Mouse (Mus musculus) WW6 (cell line): Measurements from ENCODE around the gene Tbc1d2.
"Not testable (repeated sequence)": the region's sequence is repeated elsewhere in the genome, so short reads cannot be mapped to it uniquely, and the experiment has no call there.

Source experiments
- DNase-seq: peaks from one replicate; pipeline ENCODE4 v3.0.0-alpha.2; 2013; ENCODE audit warnings: low read depth, low spot score

Gene Tbc1d2

DNA sequence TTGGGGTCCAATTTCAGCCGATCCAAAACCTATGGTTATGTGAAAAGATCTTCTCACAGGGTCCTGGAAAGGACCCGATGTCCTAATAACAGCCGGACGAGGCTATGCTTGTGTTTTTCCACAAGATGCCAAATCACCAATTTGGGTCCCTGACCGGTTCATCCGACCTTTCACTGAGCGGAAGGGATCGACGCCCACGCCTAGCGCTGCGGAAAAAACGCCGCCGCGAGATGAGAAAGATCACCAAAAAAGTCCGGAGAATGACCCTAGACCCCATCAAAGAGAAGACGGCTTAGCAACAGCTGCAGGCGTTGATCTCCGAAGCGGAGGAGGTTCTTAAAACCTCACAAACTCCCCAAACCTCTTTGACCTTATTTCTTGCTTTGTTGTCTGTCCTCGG is 68.4 kb downstream of the Tbc1d2 start:
- DNase-seq: not testable (repeated sequence)

DNA sequence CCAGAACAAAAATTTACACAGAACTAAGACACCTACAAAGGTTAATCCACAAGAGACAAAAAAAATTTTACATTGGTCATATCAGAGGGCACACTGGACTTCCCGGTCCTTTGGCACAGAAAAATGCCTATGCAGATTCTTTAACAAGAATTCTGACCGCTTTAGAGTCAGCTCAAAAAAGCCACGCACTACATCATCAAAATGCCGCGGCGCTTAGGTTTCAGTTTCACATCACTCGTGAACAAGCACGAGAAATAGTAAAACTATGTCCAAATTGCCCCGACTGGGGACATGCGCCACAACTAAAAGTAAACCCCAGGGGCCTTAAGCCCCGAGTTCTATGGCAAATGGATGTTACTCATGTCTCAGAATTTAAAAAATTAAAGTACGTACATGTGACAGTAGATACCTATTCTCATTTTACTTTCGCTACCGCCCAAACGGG is 69.2 kb downstream of the Tbc1d2 start:
- DNase-seq: not testable (repeated sequence)

GRCm38 (mm10) chr4:46578796-46579346 is 71.1 kb downstream of the Tbc1d2 start:
- DNase-seq: not testable (repeated sequence)

GRCm38 (mm10) chr4:46578228-46578627 is 71.8 kb downstream of the Tbc1d2 start:
- no peak for DNase-seq

- not testable (repeated sequence) for DNase-seq
Observed at GRCm38 (mm10) chr4:46575509-46576284, 74.3 kb downstream of the Tbc1d2 start.

DNA sequence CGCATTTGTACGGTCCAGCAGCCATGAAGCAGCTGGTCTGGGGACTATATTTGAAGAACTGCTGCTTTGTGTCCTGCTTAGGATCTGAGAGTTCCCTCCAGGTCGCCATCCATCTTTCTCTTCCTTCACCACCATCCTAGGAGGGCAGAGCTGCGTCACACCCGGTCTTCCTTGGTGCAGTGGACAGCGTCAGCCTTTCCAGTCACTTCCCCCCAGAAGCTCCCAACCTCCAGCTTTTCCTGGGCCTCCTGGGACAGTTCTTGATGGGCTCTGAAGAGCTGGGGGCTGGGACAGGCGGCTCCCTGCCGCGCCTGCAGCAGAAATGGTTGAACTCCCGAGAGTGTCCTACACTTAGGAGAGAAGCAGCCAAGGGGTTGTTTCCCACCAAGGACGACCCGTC is 75.2 kb downstream of the Tbc1d2 start:
- no peak for DNase-seq

DNA sequence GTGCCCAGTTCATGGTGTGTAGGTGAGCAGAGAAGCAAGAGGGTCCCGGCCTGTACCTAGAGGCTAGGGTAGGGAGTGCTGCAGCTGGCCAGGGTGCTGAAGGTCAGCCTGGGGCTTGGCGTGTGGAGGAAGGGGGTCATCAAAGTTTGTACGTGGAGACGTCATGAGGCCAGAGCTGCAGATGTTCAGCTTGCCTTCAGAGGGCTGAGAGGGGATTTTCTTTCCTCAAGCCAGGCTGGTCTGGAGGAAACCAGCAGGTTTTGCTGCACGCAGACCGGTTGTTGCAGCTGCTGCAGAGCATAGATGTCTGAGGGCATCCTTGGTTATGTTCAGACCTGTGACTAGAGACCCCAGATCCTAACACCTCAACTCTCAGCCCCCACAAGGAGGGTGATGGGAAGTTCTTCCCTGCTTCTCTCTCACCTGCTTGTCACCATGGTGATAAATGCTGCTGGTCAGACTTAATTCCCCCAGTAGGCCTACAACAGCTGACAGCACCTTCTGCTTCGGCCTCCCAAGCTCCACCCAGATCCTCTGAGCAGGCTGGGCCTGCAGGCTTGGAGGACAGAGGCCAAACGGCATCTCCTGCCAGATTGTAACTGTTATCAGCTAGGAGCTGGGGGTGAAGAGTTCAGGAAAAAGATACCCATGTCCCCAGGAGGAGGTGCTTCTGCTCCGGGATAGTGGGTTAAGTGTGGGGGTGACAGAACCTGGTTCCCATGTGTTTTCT is 75.8 kb downstream of the Tbc1d2 start:
- no peak for DNase-seq

DNA sequence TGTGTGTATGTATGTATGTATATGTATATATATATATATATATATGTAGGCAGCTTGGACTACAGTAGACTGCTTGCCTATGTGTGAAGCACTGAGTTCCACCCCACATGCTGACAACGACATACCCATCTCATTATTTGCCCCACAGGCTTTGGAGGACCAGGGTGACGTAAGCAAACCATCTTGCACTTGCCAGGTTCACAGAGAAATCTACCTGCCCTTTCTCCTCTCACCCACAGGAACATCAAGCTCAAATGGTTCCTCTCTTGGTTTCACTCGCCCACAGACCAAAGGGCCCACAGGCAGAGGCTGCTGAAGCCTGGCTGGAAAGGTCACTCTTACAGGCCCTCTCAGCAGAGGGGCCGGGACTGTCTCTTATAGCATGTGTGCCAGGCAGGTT is 77.4 kb downstream of the Tbc1d2 start:
- DNase-seq: no peak

DNA sequence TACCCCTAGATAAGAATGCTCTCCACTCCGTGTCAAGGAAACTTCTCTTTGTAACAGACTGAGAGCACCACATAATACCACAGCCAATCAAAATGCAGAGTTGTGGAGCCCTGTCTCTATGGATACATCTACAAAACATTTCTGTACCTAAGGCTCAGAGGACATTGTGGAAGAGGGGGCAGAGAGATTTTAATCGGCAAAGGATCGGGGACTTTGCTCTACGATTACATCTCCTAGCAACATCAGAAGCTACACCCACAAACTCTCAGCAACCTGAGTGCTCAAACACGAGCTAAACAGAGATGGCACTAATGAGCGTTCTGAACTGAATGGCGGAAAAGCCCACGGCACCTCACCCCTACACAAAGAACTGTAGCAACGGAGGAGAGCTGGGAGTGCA is 78.3 kb downstream of the Tbc1d2 start:
- DNase-seq: no peak

GRCm38 (mm10) chr4:46569671-46570070 is 80.3 kb downstream of the Tbc1d2 start:
- DNase-seq: no peak

DNA sequence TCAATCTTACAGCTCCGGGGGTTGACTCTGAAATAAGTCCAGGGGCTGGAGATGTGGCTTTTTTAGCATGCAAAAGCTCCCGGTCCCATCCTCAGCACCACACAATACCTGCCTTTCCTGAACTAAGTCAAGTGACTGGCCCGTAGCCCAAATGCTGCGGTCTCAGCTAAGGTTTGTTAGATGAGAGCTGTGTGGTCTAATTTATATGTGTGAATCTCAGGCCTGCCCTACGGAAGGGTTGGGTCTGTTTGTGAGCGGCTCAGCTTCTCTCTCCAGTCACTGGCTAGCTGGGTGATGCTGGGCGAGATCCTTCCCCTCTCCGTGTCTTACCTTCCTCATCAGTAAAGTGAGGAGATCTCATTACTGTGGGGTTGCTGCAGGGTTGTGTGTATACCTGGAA is 81.8 kb downstream of the Tbc1d2 start:
- DNase-seq: no peak

- DNase-seq: no peak
Observed at GRCm38 (mm10) chr4:46566931-46567671, 82.9 kb downstream of the Tbc1d2 start.

DNA sequence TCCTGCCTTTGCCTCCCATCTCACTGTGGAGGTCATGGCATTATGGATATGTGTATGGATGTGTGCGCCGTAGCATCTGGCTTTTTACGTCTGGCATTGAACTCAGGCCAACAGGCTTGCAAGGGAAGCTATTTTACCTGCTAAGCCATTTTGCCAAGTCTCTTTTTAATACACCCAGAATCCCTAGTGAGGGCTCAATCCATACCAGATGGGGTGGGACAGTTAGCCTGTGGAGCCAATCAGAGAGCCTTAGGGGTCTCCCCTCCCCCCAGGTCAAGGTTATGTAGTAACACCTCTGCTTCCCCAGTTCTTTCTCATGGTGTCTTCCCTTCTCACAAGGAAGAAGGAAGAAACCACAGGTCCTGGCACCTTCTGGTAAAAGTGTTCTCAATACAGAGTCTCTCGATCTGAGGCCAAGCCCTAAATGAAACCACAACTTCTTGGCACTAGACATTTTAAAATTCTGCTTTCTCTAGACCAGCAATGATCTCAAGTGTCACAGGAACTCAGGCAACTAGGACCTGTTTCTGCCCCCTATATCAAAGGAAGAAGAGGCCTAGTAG is 84.5 kb downstream of the Tbc1d2 start:
- no peak for DNase-seq

GRCm38 (mm10) chr4:46564247-46564646 is 85.8 kb downstream of the Tbc1d2 start:
- no peak for DNase-seq

DNA sequence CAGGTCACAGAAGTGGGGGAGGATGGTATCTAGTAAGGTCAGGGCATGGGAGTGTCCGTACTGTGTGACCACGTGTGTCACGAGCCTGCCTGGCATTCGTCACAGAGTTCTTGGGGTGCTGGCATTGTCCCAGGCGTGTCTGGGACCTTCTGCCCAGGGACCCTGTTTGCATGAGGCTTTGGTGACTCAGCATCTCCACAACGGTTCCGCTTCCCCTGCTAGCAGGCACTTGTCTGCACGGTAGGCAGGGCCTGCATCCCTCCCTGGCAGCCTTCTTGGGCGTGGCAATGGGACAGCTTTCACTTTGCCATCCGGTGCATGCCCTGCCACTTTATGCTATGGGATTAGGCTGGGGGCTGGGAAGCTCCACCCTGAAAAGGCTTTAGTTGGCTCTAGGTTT is 86.2 kb downstream of the Tbc1d2 start:
- DNase-seq: no peak

- no peak for DNase-seq
Observed at GRCm38 (mm10) chr4:46562841-46563240, 87.2 kb downstream of the Tbc1d2 start.

DNA sequence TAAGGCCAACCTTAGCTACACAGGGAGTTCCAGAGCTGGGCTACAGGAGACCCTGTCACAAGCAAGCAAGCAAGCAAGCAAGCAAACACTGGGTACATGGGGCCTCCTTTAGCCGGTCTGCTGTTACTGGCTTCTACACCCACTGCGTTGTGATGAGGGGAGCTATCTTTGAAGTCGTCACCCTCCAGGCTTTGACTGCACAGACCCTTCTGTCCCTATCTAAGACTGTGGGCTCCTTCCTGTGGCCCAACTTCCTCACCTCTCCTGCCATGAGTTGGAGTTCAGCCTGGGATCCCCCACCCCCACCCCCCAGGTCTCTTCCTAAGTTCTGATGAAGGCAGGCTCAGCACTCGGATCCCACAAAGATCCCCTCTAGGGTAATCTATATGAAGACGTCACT is 88.0 kb downstream of the Tbc1d2 start:
- no peak for DNase-seq

DNA sequence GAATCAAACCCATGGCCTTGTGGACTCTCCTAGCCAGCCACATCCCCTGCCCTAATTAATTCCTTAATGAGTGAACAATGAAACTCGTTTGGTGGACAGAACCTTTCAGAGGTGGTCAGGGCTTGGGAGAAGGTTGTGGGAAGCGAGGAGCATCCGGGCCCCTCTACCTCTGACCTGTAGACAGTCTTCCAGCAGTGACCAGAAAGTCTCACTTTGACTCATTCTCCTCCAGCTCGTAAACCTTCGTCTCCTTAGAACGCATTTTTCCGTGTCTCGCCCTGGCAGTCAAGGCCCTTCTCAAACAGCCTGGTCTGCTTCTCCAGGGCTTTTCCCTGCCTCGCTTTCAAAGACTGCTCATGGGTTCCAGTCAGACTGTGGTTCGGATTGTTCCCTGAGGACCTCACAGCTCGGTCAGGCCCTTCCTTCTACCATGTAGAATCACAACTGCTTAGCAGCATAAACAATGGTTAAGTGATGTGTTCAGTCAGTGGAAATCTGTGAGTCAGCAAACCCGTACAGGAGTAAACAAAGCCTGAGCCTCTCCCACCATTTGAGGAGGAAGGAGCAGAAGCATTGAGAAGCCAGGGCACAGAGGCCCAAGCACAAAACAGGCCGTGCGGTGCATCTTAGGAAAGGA is 89.8 kb downstream of the Tbc1d2 start:
- no peak for DNase-seq

GRCm38 (mm10) chr4:46558672-46559667 is 91.0 kb downstream of the Tbc1d2 start:
- no peak for DNase-seq

- DNase-seq: no peak
Observed at GRCm38 (mm10) chr4:46556933-46557332, 93.1 kb downstream of the Tbc1d2 start.
